Mouse (Mus musculus) erythroblast, embryonic 14.5 days (primary cell): ENCODE results near the gene Olfr1168. TPM values are rescaled to one million over a fixed set of nuclear protein-coding genes. Genes with fewer than 3 reads are reported as not detected.
"Not testable (repeated sequence)": the region's sequence is repeated elsewhere in the genome, so short reads cannot be mapped to it uniquely, and the experiment has no call there.

Source experiments
- H3K27me3 ChIP-seq: 2 replicates; pipeline ENCODE4 v1.6.1; 2012; ENCODE audit warnings: inconsistent platforms; ENCODE audit not compliant: control insufficient read depth
- H3K36me3 ChIP-seq: 2 replicates; pipeline ENCODE4 v1.6.1; 2012; ENCODE audit warnings: mild to moderate bottlenecking, inconsistent platforms; ENCODE audit not compliant: control insufficient read depth
- H3K4me1 ChIP-seq: 2 replicates; pipeline ENCODE4 v1.6.1; 2012; ENCODE audit warnings: inconsistent platforms; ENCODE audit not compliant: control insufficient read depth
- H3K4me3 ChIP-seq: replicated peaks from 2 replicates; pipeline ENCODE3; 2012; ENCODE audit warnings: moderate library complexity, mild to moderate bottlenecking, inconsistent platforms
- H3K9me3 ChIP-seq: 2 replicates; pipeline ENCODE4 v1.6.1; 2012; ENCODE audit warnings: low read length, inconsistent platforms, mixed read lengths; ENCODE audit not compliant: control insufficient read depth
- GATA1 ChIP-seq: IDR thresholded peaks from 2 replicates; pipeline ENCODE4 v1.6.1; 2012; ENCODE audit warnings: low read length, inconsistent platforms, mixed read lengths
- TAL1 ChIP-seq: IDR thresholded peaks from 3 replicates; pipeline ENCODE4 v1.6.1; 2012; ENCODE audit warnings: low read length, inconsistent platforms, mixed read lengths
- polyA plus RNA-seq: library from polyadenylated mRNA; stranded (reverse); fragments of >175 nt; gene quantifications from 2 replicates; pipeline ENCODE4 v1.2.3, GENCODE M21; 2012

The Olfr1168 gene
- not detected in 2 replicates for polyA plus RNA-seq

GRCm38 (mm10) chr2:88181580-88181979 is at the start of gene Olfr1168:
Gene Olfr1168 (plus strand): TSS chr2:88181880.
- no peaks in the 10 kb centered on the region for H3K36me3 ChIP-seq
- TF ChIP-seq TAL1, result no peak
- TF ChIP-seq GATA1, result no peak
- no peak within 1 kb of the TSS for H3K4me3 ChIP-seq
- H3K9me3 ChIP-seq, result no peaks in the 10 kb centered on the region
- no peaks in the 10 kb centered on the region for H3K4me1 ChIP-seq
- no peaks in the 10 kb centered on the region for H3K27me3 ChIP-seq

DNA sequence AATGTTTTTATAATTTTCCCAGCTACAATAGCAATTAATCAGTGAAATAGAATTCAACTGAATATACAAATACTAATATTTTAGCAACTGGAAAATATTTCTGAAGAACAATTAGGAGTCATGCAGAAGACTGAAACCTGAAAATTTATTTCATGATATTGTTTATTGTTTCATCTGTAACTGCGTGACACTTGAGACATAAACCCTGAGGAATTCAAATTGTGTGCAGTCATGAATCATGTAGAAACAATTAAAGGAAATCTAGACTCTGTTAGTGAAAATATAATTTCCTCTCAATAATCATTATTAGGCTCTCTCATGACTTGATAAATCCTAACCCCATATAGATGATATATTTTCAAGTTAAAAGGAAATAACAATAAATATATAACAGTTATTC is 26.6 kb upstream of the Olfr1168 start, which contains the start of gene Olfr1167:
Olfr1167 (minus strand) TSS at position 101 of the 400 bp plus-strand sequence.
- H3K9me3 ChIP-seq, result not testable (repeated sequence)

GRCm38 (mm10) chr2:88220784-88221183 is 39.1 kb downstream of the Olfr1168 start:
- no peak for TF ChIP-seq GATA1
- no peak for TF ChIP-seq TAL1
- no peaks in the 10 kb centered on the region for H3K36me3 ChIP-seq
- no peaks in the 10 kb centered on the region for H3K4me1 ChIP-seq
- no peaks in the 10 kb centered on the region for H3K9me3 ChIP-seq
- no peaks in the 10 kb centered on the region for H3K27me3 ChIP-seq
- H3K4me3 ChIP-seq, result no peak overlapping the region

More for the DNA sequence above, 26.6 kb upstream of the Olfr1168 start, which contains the start of gene Olfr1167:
- not testable (repeated sequence) for H3K4me3 ChIP-seq, H3K36me3 ChIP-seq, H3K4me1 ChIP-seq, H3K27me3 ChIP-seq

DNA sequence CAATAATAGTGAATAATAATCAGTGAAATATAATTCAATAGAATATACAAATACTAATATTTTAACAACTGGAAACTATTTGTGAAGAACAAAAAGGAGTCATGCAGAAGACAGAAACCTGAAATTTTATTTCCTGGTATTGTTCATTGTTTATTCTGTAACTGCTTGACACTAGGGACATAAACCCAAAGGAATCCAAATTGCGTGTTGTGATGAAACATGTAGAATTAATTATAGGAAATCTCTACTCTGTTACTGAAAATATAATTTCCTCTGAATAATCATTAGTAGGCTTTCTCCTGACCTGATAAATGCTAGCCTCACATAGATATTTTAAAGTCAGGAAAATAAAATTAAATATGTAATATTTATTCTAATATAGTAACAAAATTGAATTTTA is 46.6 kb downstream of the Olfr1168 start, which contains the start of gene Olfr1170:
Olfr1170 (minus strand) TSS at position 101 of the 400 bp plus-strand sequence.
- H3K4me1 ChIP-seq, result no peaks in the 10 kb centered on the region
- H3K9me3 ChIP-seq, result no peaks in the 10 kb centered on the region; the same call in 1 of the 2 replicates
- H3K36me3 ChIP-seq, result no peaks in the 10 kb centered on the region
- no peaks in the 10 kb centered on the region for H3K27me3 ChIP-seq
- no peak for TF ChIP-seq GATA1
- no peak for TF ChIP-seq TAL1
- no peak within 1 kb of the TSS for H3K4me3 ChIP-seq

Other genes starting within 250 kb of the Olfr1168 start
- not detected in 2 replicates for gene Olfr1155, start 236.7 kb upstream of the Olfr1168 start, polyA plus RNA-seq
- gene Olfr1156, start 228.8 kb upstream of the Olfr1168 start, polyA plus RNA-seq, result not detected in 2 replicates
- gene Olfr1157, start 213.6 kb upstream of the Olfr1168 start, polyA plus RNA-seq, result not detected in 2 replicates
- gene Olfr74, start 207.2 kb upstream of the Olfr1168 start, polyA plus RNA-seq, result not detected in 2 replicates
- gene Olfr1158, start 191.8 kb upstream of the Olfr1168 start, polyA plus RNA-seq, result not detected in 2 replicates
- gene Olfr1160, start 173.6 kb upstream of the Olfr1168 start, polyA plus RNA-seq, result not detected in 2 replicates
- gene Olfr1161, start 159.1 kb upstream of the Olfr1168 start, polyA plus RNA-seq, result not detected in 2 replicates
- gene Olfr73, start 144.2 kb upstream of the Olfr1168 start, polyA plus RNA-seq, result not detected in 2 replicates
- not detected in 2 replicates for gene Olfr1162, start 130.8 kb upstream of the Olfr1168 start, polyA plus RNA-seq
- gene Olfr1163, start 110.0 kb upstream of the Olfr1168 start, polyA plus RNA-seq, result not detected in 2 replicates
- gene Olfr1164, start 87.9 kb upstream of the Olfr1168 start, polyA plus RNA-seq, result not detected in 2 replicates
- gene Olfr1166, start 53.6 kb upstream of the Olfr1168 start, polyA plus RNA-seq, result not detected in 2 replicates
- gene Olfr1167, start 26.7 kb upstream of the Olfr1168 start, polyA plus RNA-seq, result not detected in 2 replicates
- gene Olfr1170, start 46.5 kb downstream of the Olfr1168 start, polyA plus RNA-seq, result not detected in 2 replicates
- gene Olfr1173, start 98.0 kb downstream of the Olfr1168 start, polyA plus RNA-seq, result not detected in 2 replicates
- gene Olfr1174-ps, start 133.3 kb downstream of the Olfr1168 start, polyA plus RNA-seq, result not detected in 2 replicates
- not detected in 2 replicates for gene Olfr1175-ps, start 145.3 kb downstream of the Olfr1168 start, polyA plus RNA-seq
- 0.02 TPM in 1 of 2 replicates, not detected in the other for gene Olfr1176, start 154.8 kb downstream of the Olfr1168 start, polyA plus RNA-seq
- gene Olfr1177-ps, start 164.6 kb downstream of the Olfr1168 start, polyA plus RNA-seq, result not detected in 2 replicates
- not detected in 2 replicates for gene Olfr1178, start 205.2 kb downstream of the Olfr1168 start, polyA plus RNA-seq
- gene Olfr1179, start 224.6 kb downstream of the Olfr1168 start, polyA plus RNA-seq, result not detected in 2 replicates
- not detected in 2 replicates for gene Olfr1180, start 237.3 kb downstream of the Olfr1168 start, polyA plus RNA-seq
- gene Olfr1181, start 244.3 kb downstream of the Olfr1168 start, polyA plus RNA-seq, result not detected in 2 replicates